Mouse (Mus musculus): Measurements from ENCODE around the gene Oas1e. TPM values are rescaled to one million over a fixed set of nuclear protein-coding genes. Genes with fewer than 3 reads are reported as not detected.
"Not testable (repeated sequence)": the region's sequence is repeated elsewhere in the genome, so short reads cannot be mapped to it uniquely, and the experiment has no call there.

Oas1e gene
- polyA plus RNA-seq (2012; fragmentation: generic; extraction: Trizol): not detected

DNA sequence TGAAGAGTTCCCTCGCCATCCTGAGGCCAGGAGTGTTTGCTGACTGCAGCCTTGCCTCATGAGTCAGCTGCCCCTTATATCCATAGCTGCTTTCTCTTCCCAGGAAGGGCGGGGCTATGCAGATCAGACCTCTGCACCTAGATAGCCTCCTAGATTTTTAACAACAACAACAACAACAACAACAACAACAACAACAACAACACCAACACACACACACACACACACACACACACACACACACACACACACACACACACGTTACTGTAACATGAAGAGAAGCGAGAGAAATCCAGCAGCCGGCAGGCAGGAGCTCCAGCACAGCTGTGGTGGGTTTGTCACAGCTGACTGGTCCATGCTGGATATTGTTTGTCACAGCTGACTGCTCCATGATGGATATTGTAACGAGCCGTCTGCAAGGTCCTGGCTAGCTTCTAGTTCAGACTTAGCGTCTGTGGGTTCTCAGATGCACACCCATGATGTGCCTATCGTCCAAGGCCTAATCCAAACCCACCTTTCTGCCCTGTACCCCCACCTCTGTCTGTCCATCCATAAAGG, at the start of gene Oas1e:
Oas1e (minus strand) TSS at position 51 of the 555 bp plus-strand sequence.
- not testable (repeated sequence) for H3K4me3 ChIP-seq; H3K36me3 ChIP-seq (ENCODE audit: control insufficient read depth, insufficient read depth); H3ac ChIP-seq (ENCODE audit: control insufficient read depth, insufficient read length); H3K27me3 ChIP-seq (ENCODE audit: control insufficient read depth, insufficient read depth, insufficient read length); H3K4me2 ChIP-seq (ENCODE audit: low read depth); H3K79me2 ChIP-seq (ENCODE audit: control insufficient read depth, insufficient read depth)

- Histone ChIP-seq H3ac (ENCODE audit: control insufficient read depth, insufficient read length) (no peak overlapping the region), H3K27me3 (ENCODE audit: control insufficient read depth, insufficient read depth, insufficient read length) (peaks cover 8% of the 10 kb centered on the region), H3K4me3 (no peak overlapping the region), H3K79me2 (ENCODE audit: control insufficient read depth, insufficient read depth) (no peaks in the 10 kb centered on the region), H3K36me3 (ENCODE audit: control insufficient read depth, insufficient read depth) (no peaks in the 10 kb centered on the region), H3K4me2 (ENCODE audit: low read depth) (no peak overlapping the region)
- TF ChIP-seq USF1 (IDR thresholded peaks at IDR 0.05; ENCODE audit: low read depth): no peak
- no peak for TF ChIP-seq MYOG (IDR thresholded peaks at IDR 0.05; ENCODE audit: control insufficient read depth in 1 of 3, insufficient read depth in 1 of 3, insufficient read length in 2 of 3, low read depth in 2 of 3)
- no peak for TF ChIP-seq REST (IDR thresholded peaks at IDR 0.05; ENCODE audit: insufficient read depth, insufficient read length)
- no peak for TF ChIP-seq POLR2AphosphoS2 (IDR thresholded peaks at IDR 0.05; ENCODE audit: insufficient read length, low read depth)
- no peak for TF ChIP-seq CEBPB (IDR thresholded peaks at IDR 0.05; ENCODE audit: insufficient read depth, poor library complexity, severe bottlenecking)
- TF ChIP-seq SRF (IDR thresholded peaks at IDR 0.05; ENCODE audit: control insufficient read depth, insufficient read length, low read depth): no peak
- TF ChIP-seq MYOD1 (IDR thresholded peaks at IDR 0.05; ENCODE audit: control insufficient read depth in 1 of 3, insufficient read length in 2 of 3, low read depth in 2 of 3): no peak
- no peak for TF ChIP-seq TCF12 (IDR thresholded peaks at IDR 0.05; ENCODE audit: insufficient read depth, poor library complexity, severe bottlenecking)
- no peak for TF ChIP-seq TCF3 (IDR thresholded peaks at IDR 0.05; ENCODE audit: insufficient read length, low read depth)
- TF ChIP-seq POLR2A (IDR thresholded peaks at IDR 0.05; ENCODE audit: insufficient read length, low read depth): no peak
- no peak for TF ChIP-seq E2F4 (IDR thresholded peaks at IDR 0.05; ENCODE audit: insufficient read depth)
- TF ChIP-seq MAX (IDR thresholded peaks at IDR 0.05; ENCODE audit: low read depth): no peak
Observed at GRCm38 (mm10) chr5:120844713-120845112, 49.4 kb upstream of the Oas1e start.

DNA sequence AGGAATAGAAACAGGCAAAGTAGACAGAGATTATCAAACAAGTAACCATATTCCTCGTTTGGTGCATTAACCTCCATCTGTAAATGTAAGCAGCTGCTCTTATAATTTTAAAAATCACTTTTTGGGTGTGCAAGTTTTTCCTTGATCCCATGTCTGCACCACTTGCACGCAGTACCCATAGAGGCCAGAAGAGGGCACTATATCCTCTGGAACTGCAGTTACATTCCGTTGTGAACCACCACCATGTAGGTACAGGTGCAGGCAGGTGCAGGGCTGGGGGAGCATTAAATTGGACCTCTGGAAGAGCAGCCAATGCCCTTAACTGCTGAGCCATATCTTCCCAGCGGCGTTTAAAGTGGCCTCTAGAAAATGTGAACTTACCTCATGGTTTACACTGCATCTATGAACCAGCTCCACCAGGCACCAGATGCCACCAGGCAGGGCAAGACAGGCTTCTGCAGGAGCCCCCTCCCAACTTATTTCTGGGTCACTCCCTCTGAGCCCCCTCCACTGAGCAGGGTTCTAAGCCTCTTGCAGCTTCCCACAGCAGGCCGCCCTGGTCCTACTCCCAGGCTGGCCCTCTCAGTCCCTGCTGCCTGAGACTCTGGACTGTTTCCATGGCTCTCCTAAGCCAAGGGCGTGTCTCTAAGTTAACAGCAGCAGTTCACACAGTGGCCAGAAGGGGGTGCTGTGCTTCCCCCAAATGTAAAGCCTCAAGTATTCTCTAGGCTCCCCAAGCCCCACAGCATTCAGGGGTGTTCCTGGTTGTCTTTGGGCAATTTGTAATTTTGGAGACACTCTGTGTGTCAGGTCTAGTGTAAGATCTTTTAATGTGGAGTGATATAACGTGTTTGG, 41.6 kb upstream of the Oas1e start:
- H3K4me3 ChIP-seq: no peak overlapping the region
- TF ChIP-seq MYOD1 (IDR thresholded peaks at IDR 0.05; ENCODE audit: control insufficient read depth in 1 of 3, insufficient read length in 2 of 3, low read depth in 2 of 3) (no peak), POLR2A (IDR thresholded peaks at IDR 0.05; ENCODE audit: insufficient read length, low read depth) (no peak), MAX (IDR thresholded peaks at IDR 0.05; ENCODE audit: low read depth) (no peak), TCF3 (IDR thresholded peaks at IDR 0.05; ENCODE audit: insufficient read length, low read depth) (no peak), SRF (IDR thresholded peaks at IDR 0.05; ENCODE audit: control insufficient read depth, insufficient read length, low read depth) (no peak), POLR2AphosphoS2 (IDR thresholded peaks at IDR 0.05; ENCODE audit: insufficient read length, low read depth) (no peak), MYOG (IDR thresholded peaks at IDR 0.05; ENCODE audit: control insufficient read depth in 1 of 3, insufficient read depth in 1 of 3, insufficient read length in 2 of 3, low read depth in 2 of 3) (no peak), REST (IDR thresholded peaks at IDR 0.05; ENCODE audit: insufficient read depth, insufficient read length) (no peak), TCF12 (IDR thresholded peaks at IDR 0.05; ENCODE audit: insufficient read depth, poor library complexity, severe bottlenecking) (no peak), CEBPB (IDR thresholded peaks at IDR 0.05; ENCODE audit: insufficient read depth, poor library complexity, severe bottlenecking) (no peak)

GRCm38 (mm10) chr5:120833335-120834280, 38.3 kb upstream of the Oas1e start:
- TF ChIP-seq MAX (IDR thresholded peaks at IDR 0.05; ENCODE audit: low read depth): no peak
- no peak for TF ChIP-seq POLR2A (IDR thresholded peaks at IDR 0.05; ENCODE audit: insufficient read length, low read depth)
- no peak for TF ChIP-seq POLR2AphosphoS2 (IDR thresholded peaks at IDR 0.05; ENCODE audit: insufficient read length, low read depth)
- no peak for TF ChIP-seq REST (IDR thresholded peaks at IDR 0.05; ENCODE audit: insufficient read depth, insufficient read length)
- TF ChIP-seq SRF (IDR thresholded peaks at IDR 0.05; ENCODE audit: control insufficient read depth, insufficient read length, low read depth): no peak
- no peak for TF ChIP-seq TCF3 (IDR thresholded peaks at IDR 0.05; ENCODE audit: insufficient read length, low read depth)
- TF ChIP-seq MYOD1 (IDR thresholded peaks at IDR 0.05; ENCODE audit: control insufficient read depth in 1 of 3, insufficient read length in 2 of 3, low read depth in 2 of 3): no peak
- Histone ChIP-seq H3K4me3 (no peak overlapping the region), H3K79me2 (ENCODE audit: control insufficient read depth, insufficient read depth) (no peaks in the 10 kb centered on the region), H3K4me2 (ENCODE audit: low read depth) (no peak overlapping the region), H3K36me3 (ENCODE audit: control insufficient read depth, insufficient read depth) (no peaks in the 10 kb centered on the region), H3K27me3 (ENCODE audit: control insufficient read depth, insufficient read depth, insufficient read length) (peaks cover 4% of the 10 kb centered on the region), H3ac (ENCODE audit: control insufficient read depth, insufficient read length) (no peak overlapping the region)

More for the DNA sequence above, 41.6 kb upstream of the Oas1e start:
- Histone ChIP-seq H3K27me3 (ENCODE audit: control insufficient read depth, insufficient read depth, insufficient read length) (peaks cover 12% of the 10 kb centered on the region), H3K4me2 (ENCODE audit: low read depth) (no peak overlapping the region), H3ac (ENCODE audit: control insufficient read depth, insufficient read length) (no peak overlapping the region), H3K36me3 (ENCODE audit: control insufficient read depth, insufficient read depth) (no peaks in the 10 kb centered on the region), H3K79me2 (ENCODE audit: control insufficient read depth, insufficient read depth) (no peaks in the 10 kb centered on the region)
